Mouse (Mus musculus) midbrain, embryonic 14.5 days (tissue): ENCODE results near the gene 4933405L10Rik. TPM values are rescaled to one million over a fixed set of nuclear protein-coding genes. Genes with fewer than 3 reads are reported as not detected.

Experiments used
- ATAC-seq: fragments of 200-750 bp; cut with Nextera tagmentation; 2 replicates; pipeline ENCODE4 v1.8.0; 2017; ENCODE audit warnings: moderate number of reproducible peaks, moderate library complexity; ENCODE audit not compliant: low FRiP score, low TSS enrichment
- DNase-seq: peaks from one replicate; pipeline ENCODE4 v3.0.0-alpha.2; 2015
- H3K27ac ChIP-seq: fragments of 300-500 bp; sonication (generic); replicated peaks from 2 replicates; pipeline ENCODE4 v1.5.1; 2014; ENCODE audit warnings: mild to moderate bottlenecking, low read depth, low read length, moderate library complexity
- H3K27me3 ChIP-seq: fragments of 300-500 bp; sonication (generic); 2 replicates; pipeline ENCODE4 v1.6.1; 2014; ENCODE audit warnings: low read length, control low read depth, mixed read lengths; ENCODE audit not compliant: control insufficient read depth, insufficient read depth
- H3K36me3 ChIP-seq: fragments of 300-500 bp; sonication (generic); 2 replicates; pipeline ENCODE4 v1.6.1; 2014; ENCODE audit warnings: low read length, control low read depth; ENCODE audit not compliant: control insufficient read depth, insufficient read depth
- H3K4me1 ChIP-seq: fragments of 300-500 bp; sonication (generic); 2 replicates; pipeline ENCODE4 v1.6.1; 2014; ENCODE audit warnings: mild to moderate bottlenecking, antibody characterized with exemption, low read length, control low read depth; ENCODE audit not compliant: control insufficient read depth, insufficient read depth
- H3K4me2 ChIP-seq: fragments of 300-500 bp; sonication (generic); 2 replicates; pipeline ENCODE4 v1.6.1; 2014; ENCODE audit warnings: mild to moderate bottlenecking, low read length, moderate library complexity
- H3K4me3 ChIP-seq: fragments of 300-500 bp; sonication (generic); replicated peaks from 2 replicates; pipeline ENCODE4 v1.5.1; 2014; ENCODE audit warnings: low read depth, low read length
- H3K9ac ChIP-seq: fragments of 300-500 bp; sonication (generic); replicated peaks from 2 replicates; pipeline ENCODE4 v1.6.1; 2014; ENCODE audit warnings: mild to moderate bottlenecking, low read length, moderate library complexity
- H3K9me3 ChIP-seq: fragments of 300-500 bp; sonication (generic); 2 replicates; pipeline ENCODE4 v1.6.1; 2016; ENCODE audit warnings: low read length, control low read depth, mixed read lengths; ENCODE audit not compliant: control insufficient read depth
- WGBS: fragments of 180-500 bp; shearing (Covaris S2); extraction: QIAGEN DNeasy Blood & Tissue Kit; methylation state at CpG from one replicate; pipeline ENCODE4 v1.1.7; 2014; 5-methylcytosine and 5-hydroxymethylcytosine counted together
- polyA plus RNA-seq: library from polyadenylated mRNA; unstranded; fragments of >200 nt; fragmentation: Nextera tagmentation; extraction: Ambion mirVana; gene quantifications from 2 replicates; pipeline ENCODE4 v1.2.1, GENCODE M21; 2014

4933405L10Rik gene
- polyA plus RNA-seq, 1 experiment from 2014 or later: 0.41 TPM

- no peak overlapping the region for H3K4me3 ChIP-seq
- H3K4me1 ChIP-seq: no peaks in the 10 kb centered on the region
- no peak overlapping the region for H3K9ac ChIP-seq
- H3K27ac ChIP-seq: no peak overlapping the region
- ATAC-seq (no peak), DNase-seq (no peak)
- no peak overlapping the region for H3K4me2 ChIP-seq
- H3K36me3 ChIP-seq: peaks cover 2% of the 10 kb centered on the region; the same call in 1 of the 2 replicates
- no peaks in the 10 kb centered on the region for H3K9me3 ChIP-seq
- no peaks in the 10 kb centered on the region for H3K27me3 ChIP-seq
- WGBS: 56% methylated on average over 35 of the region's 35 CpGs
These were observed 18.0 kb upstream of the 4933405L10Rik start for GRCm38 (mm10) chr8:105689256-105689982.

- Histone ChIP-seq H3K9ac (no peak overlapping the region), H3K9me3 (no peaks in the 10 kb centered on the region), H3K27ac (no peak overlapping the region), H3K4me1 (peaks cover 3% of the 10 kb centered on the region), H3K27me3 (no peaks in the 10 kb centered on the region), H3K4me2 (no peak overlapping the region), H3K4me3 (no peak overlapping the region), H3K36me3 (no peaks in the 10 kb centered on the region)
- DNase-seq (no peak), ATAC-seq (no peak)
- 89% methylated on average over 9 of the region's 9 CpGs for WGBS
These were observed 17.5 kb upstream of the 4933405L10Rik start for GRCm38 (mm10) chr8:105689983-105690360.

DNA sequence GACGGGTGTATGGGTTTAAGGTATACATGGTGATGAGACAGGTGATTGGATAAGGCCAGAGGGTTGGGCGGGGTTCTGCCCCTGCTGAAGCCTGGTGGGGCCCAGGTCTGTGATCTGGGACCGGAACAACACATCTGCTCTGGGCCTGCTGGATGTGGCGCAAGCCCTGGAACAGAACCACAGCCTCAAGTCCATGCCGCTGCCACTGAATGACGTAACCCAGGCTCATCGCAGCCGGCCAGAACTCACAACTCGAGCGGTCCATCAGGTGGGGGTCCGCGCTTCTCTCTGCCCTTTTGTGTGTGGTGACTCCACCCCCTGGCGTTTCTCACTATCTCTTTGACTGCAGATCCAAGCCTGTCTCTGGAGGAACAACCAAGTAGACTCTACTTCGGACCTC lies 16.5 kb upstream of the 4933405L10Rik start:
- ATAC-seq: no peak
- Histone ChIP-seq H3K27ac (no peak overlapping the region), H3K36me3 (peaks cover 5% of the 10 kb centered on the region; the same call in 1 of the 2 replicates), H3K9me3 (no peaks in the 10 kb centered on the region), H3K4me3 (no peak overlapping the region), H3K4me2 (no peak overlapping the region), H3K9ac (no peak overlapping the region), H3K4me1 (peaks cover 10% of the 10 kb centered on the region), H3K27me3 (no peaks in the 10 kb centered on the region)
- DNase-seq: no peak
- whole genome bisulfite sequencing: 87% methylated on average over 14 of the region's 14 CpGs

DNA sequence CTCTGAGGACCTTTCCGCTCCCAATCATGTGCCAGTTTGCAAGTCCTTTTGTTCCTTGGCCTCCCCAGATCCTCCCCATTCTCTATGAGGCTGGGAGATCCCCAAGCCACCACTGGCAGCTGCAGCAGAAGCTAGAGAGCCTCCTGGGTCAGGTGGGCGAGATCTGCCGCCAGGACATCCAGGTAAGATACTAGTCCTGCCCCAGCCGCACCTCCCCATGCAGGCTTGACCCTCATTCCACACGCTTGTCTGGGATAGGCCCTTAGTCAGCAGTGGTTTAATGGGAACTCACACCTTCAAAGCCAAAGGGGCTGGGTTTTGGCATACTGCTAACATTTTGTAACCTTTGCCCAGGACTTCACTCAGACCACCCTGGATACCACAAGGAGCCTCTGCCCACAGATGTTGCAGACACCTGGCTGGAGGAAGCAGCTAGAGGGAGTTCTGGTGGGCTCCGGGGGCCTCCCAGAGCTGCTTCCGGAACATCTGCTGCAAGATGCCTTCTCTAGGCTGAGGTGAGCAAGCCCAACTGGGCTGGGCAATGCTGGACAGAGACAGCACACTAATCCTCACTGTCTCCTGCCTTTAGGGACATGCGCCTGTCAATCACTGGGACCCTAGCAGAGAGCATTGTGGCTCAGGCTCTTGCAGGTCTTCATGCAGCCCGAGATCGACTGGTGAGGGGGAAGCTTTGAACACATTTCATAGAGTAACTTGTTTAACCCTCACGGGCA lies 14.8 kb upstream of the 4933405L10Rik start:
- H3K4me1 ChIP-seq: peaks cover 10% of the 10 kb centered on the region
- no peak overlapping the region for H3K4me2 ChIP-seq
- ATAC-seq: no peak
- H3K27me3 ChIP-seq: no peaks in the 10 kb centered on the region
- no peak overlapping the region for H3K27ac ChIP-seq
- no peak overlapping the region for H3K9ac ChIP-seq
- no peaks in the 10 kb centered on the region for H3K9me3 ChIP-seq
- no peak overlapping the region for H3K4me3 ChIP-seq
- 96% methylated on average over 11 of the region's 11 CpGs for WGBS
- DNase-seq: no peak
- H3K36me3 ChIP-seq: peaks cover 19% of the 10 kb centered on the region

DNA sequence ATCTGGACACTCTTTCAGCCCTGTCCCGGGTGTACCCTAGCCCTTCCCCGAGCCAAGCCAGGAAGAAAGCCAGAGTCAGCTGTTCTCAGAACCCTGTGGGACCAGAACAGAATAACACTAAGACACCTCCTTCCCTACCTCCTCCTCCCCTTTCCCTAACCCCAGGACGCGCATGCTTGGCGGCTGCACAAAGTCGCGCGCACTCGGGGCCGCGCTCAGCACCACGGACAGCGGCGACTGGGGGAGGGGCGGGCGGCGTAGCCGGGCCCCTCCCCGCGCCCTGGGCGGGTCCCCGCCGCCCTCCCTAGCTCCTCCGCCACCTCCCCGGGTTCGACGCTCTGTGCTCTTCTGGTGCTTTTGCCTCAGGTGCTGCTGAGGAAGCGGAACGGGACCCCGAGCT lies 13.8 kb upstream of the 4933405L10Rik start:
- WGBS: 3% methylated on average over 30 of the region's 30 CpGs
- Histone ChIP-seq H3K36me3 (peaks cover 29% of the 10 kb centered on the region), H3K9me3 (no peaks in the 10 kb centered on the region), H3K4me3 (peak overlapping the region; percentile 68), H3K4me1 (peaks cover 10% of the 10 kb centered on the region), H3K27ac (peak overlapping the region; percentile 92), H3K9ac (peak overlapping the region; percentile 73), H3K4me2 (peak overlapping the region; percentile 75), H3K27me3 (no peaks in the 10 kb centered on the region)
- ATAC-seq (peak; percentile 78), DNase-seq (peak; percentile 91)

DNA sequence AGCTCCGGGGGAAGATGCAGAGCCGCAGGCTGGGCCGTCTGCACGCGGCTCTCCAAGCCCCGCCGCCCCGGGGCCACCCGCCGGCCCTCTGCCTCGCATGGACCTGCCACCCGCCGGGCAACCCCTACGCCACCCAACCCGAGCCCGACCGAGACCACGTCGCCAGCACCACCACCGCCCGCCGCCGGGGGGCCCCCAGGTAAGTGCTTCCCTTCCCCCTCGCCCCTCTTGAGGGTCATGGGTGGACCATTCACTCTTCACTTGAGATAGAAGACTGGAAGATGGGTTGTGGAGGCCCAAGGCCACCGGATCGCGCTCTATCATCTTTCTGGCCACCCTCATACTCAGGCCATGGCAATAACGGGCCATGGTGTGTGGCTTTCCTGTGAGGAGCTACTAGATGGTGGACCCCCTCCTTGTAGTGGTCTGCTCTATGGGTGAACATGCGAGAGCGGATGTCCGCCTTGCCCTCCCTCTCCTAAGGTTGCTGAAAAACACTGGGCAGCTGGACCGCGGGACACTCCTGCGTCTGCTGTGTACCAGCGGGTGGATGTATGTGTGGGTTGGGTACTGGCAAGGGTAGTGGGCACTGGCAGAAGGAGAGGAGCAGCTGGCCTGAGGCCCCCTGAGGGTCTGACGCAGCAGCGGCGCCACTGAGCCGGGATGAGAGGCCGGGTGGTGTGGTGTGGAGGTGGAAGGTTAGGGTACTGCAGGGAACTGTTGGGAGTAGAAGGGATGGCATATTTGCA lies 13.2 kb upstream of the 4933405L10Rik start:
- Histone ChIP-seq H3K27ac (peak overlapping the region; percentile 92), H3K36me3 (peaks cover 34% of the 10 kb centered on the region), H3K9ac (peak overlapping the region; percentile 73), H3K4me3 (peak overlapping the region; percentile 68), H3K27me3 (no peaks in the 10 kb centered on the region), H3K4me2 (peak overlapping the region; percentile 75), H3K4me1 (peaks cover 10% of the 10 kb centered on the region), H3K9me3 (no peaks in the 10 kb centered on the region)
- WGBS: 4% methylated on average over 40 of the region's 40 CpGs
- DNase-seq (peak; percentile 75), ATAC-seq (peak; percentile 64)

DNA sequence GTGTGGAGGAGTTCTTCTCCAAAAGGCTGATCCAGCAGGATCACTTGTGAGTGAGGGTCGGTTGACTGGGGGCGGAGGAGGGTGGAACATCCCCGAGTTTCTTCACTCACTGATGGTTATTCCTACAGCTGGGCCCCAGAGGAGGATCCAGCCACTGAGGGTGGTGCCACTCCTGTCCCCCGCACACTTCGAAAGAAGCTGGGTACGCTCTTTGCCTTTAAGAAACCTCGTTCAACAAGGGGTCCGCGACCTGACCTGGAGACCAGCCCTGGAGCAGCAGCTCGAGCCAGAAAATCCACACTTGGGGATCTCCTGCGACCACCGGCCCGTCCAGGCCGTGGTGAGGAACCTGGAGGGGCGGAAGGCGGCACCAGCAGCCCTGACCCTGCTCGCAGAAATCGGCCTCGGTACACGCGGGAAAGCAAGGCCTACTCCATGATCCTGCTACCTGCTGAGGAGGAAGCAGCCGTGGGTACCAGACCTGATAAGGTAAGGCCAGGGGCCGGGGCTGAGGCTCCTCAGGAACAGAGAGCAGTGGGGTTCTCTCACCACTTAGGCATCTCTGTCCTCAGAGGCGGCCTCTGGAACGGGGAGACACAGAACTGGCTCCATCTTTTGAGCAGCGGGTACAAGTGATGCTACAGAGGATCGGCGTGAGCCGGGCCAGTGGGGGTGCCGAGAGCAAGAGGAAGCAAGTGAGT lies 12.2 kb upstream of the 4933405L10Rik start:
- 84% methylated on average over 30 of the region's 30 CpGs for WGBS
- Histone ChIP-seq H3K4me1 (peaks cover 14% of the 10 kb centered on the region), H3K27ac (peak overlapping the region; percentile 92), H3K4me2 (peak overlapping the region; percentile 75), H3K9ac (peak overlapping the region; percentile 73), H3K36me3 (peaks cover 38% of the 10 kb centered on the region), H3K9me3 (no peaks in the 10 kb centered on the region), H3K27me3 (no peaks in the 10 kb centered on the region), H3K4me3 (peak overlapping the region; percentile 68)
- DNase-seq: no peak
- no peak for ATAC-seq

- H3K9me3 ChIP-seq: no peaks in the 10 kb centered on the region
- no peak overlapping the region for H3K4me2 ChIP-seq
- DNase-seq: no peak
- H3K9ac ChIP-seq: no peak overlapping the region
- WGBS: 90% methylated on average over 17 of the region's 17 CpGs
- no peaks in the 10 kb centered on the region for H3K27me3 ChIP-seq
- no peak overlapping the region for H3K27ac ChIP-seq
- no peak for ATAC-seq
- H3K4me3 ChIP-seq: no peak overlapping the region
- H3K36me3 ChIP-seq: peaks cover 38% of the 10 kb centered on the region
- H3K4me1 ChIP-seq: peaks cover 23% of the 10 kb centered on the region
These were observed 10.2 kb upstream of the 4933405L10Rik start for GRCm38 (mm10) chr8:105697196-105697780.
